Mouse (Mus musculus) ES-Bruce4 (cell line): ENCODE data around the gene Mroh3.

Experiments used
- CTCF ChIP-seq: IDR thresholded peaks from one replicate; pipeline ENCODE4 v1.8.1; 2011; ENCODE audit warnings: low read depth, low read length
- EP300 ChIP-seq: IDR thresholded peaks from 2 replicates; pipeline ENCODE4 v1.6.1; 2011; ENCODE audit warnings: low read depth, low read length; ENCODE audit not compliant: insufficient read depth
- POLR2A ChIP-seq: IDR thresholded peaks from one replicate; pipeline ENCODE4 v1.8.1; 2011; ENCODE audit warnings: low read length; ENCODE audit not compliant: insufficient read depth

DNA sequence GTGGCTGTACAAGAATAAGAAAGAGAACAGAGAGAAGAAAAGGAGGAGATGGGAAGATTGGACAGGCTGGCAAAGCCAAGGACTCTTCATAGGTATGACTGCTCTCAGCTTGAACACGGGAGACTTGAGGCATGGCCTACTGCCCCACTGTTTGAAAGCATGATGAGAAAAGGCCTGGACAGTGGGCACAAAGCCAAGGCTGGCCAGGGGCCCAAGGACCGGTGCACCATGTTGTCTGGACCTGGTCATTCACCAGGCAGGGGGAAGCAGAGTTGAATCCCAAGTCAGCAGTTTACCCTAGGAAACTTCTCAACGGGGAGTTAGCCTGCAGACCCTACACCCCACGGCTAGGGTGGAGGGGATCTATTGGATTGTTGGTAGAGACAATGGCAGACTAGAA is 15.2 kb upstream of the Mroh3 start:
- TF ChIP-seq CTCF = no peak
- TF ChIP-seq EP300 = no peak
- TF ChIP-seq POLR2A = no peak
